Mouse (Mus musculus): ENCODE results near the gene Dbndd1. TPM values are rescaled to one million over a fixed set of nuclear protein-coding genes. Genes with fewer than 3 reads are reported as not detected.

Dbndd1 gene
- polyA plus RNA-seq (2014; fragmentation: Illumina TruSeq; extraction: RNeasy Lipid Tissue Mini Kit (QIAGEN cat#74804); ENCODE audit: low read depth, low replicate concordance), result not detected

DNA sequence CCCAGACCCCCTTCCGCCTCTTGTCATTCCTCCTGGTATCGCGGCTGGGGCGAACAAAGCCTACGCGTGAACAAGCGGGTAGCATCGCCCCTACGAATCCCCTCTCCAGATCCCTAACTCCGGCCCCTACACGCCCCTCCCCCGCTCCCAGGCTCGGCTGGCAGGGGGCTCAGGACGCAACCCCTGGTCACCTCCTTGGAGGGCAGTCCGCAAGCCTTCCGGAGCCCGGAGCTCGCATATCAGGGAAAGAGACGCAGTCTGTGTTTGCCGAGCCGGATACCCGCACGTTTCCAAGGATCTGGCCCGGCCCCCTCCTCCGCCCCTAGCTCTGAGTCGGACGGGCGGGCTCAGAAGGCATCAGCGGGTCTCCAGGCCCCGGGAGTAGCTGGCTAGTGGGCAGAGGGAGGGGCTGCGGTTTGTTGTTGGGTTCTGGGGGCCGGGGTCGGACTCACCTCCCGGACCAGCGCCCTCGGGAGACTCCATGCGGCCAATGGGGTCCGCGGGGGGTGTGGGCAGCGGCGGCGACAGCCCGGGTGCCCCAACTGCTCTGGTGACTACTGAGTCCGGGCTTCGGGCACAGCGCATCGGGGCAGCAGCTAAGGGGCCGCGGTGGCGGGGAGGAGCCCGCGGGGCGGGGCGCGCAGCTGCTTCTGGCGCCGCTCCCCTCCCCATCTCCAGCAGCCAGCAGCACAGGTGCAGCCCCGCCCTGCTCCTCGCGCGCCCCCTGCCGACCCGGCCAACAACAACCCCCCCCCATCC is at the start of gene Dbndd1:
Dbndd1 (minus strand) TSS at position 683 of the 759 bp plus-strand sequence.

DNA sequence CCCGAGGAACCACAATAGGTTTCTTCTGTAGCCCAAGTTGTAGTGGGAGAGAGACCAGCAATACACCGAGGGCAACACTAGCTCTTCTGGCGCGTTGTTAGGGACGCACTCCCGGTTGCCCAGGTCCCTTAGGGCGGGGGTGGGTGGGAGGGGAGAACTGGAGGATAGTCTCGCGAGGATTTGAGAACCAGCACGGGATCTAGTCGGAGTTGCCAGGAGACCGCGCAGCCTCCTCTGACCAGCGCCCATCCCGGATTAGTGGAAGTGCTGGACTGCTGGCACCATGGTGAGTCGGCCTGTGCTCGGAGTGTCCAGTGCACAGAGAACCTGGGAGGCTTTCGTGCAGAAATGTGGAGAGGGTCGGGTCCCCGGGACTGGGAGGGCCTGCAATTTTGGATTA is 3.4 kb upstream of the Dbndd1 start, which contains the start of gene Gas8:
Gas8 (plus strand) TSS at position 168 of the 400 bp plus-strand sequence.

DNA sequence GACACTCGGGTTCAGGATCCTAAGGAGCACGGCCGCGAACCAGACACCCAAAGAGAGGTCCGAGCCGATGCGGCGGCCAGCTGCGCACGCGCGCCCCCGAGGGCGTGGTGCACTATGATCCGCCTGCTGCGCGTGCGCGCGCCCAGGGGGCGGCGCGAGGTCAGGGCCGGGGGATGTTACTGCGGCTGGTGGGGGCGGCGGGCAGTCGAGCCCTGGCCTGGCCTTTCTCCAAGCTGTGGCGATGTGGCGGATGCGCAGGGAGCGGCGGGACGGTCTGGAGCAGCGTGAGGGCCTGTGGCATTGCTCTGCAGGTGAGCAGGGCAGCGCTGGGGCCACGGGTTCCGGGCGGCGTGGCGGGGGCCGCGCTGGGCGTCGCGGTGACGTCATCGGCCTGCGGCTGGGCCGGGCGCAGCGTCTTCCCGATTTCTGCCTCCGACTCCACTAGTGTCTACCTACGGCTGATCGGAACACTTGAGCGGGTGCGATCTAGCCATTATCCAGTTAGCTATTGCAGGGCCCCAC is 37.5 kb downstream of the Dbndd1 start, which contains the start of gene Afg3l1:
Afg3l1 (plus strand) TSS at position 167 of the 522 bp plus-strand sequence.

Other genes starting within 250 kb of the Dbndd1 start
- gene Fanca, start 196.9 kb downstream of the Dbndd1 start, polyA plus RNA-seq (2014; fragmentation: Illumina TruSeq; extraction: RNeasy Lipid Tissue Mini Kit (QIAGEN cat#74804); ENCODE audit: low read depth, low replicate concordance), result 3.1 TPM
- gene Spire2, start 182.8 kb downstream of the Dbndd1 start, polyA plus RNA-seq (2014; fragmentation: Illumina TruSeq; extraction: RNeasy Lipid Tissue Mini Kit (QIAGEN cat#74804); ENCODE audit: low read depth, low replicate concordance), result not detected
- 164 TPM for gene Tcf25, start 141.7 kb downstream of the Dbndd1 start, polyA plus RNA-seq (2014; fragmentation: Illumina TruSeq; extraction: RNeasy Lipid Tissue Mini Kit (QIAGEN cat#74804); ENCODE audit: low read depth, low replicate concordance)
- not detected for gene Mc1r, start 108.4 kb downstream of the Dbndd1 start, polyA plus RNA-seq (2014; fragmentation: Illumina TruSeq; extraction: RNeasy Lipid Tissue Mini Kit (QIAGEN cat#74804); ENCODE audit: low read depth, low replicate concordance)
- gene Tubb3, start 104.0 kb downstream of the Dbndd1 start, polyA plus RNA-seq (2014; fragmentation: Illumina TruSeq; extraction: RNeasy Lipid Tissue Mini Kit (QIAGEN cat#74804); ENCODE audit: low read depth, low replicate concordance), result 1.1 TPM
- 50.7 TPM for gene Def8, start 91.9 kb downstream of the Dbndd1 start, polyA plus RNA-seq (2014; fragmentation: Illumina TruSeq; extraction: RNeasy Lipid Tissue Mini Kit (QIAGEN cat#74804); ENCODE audit: low read depth, low replicate concordance)
- gene Afg3l1, start 37.6 kb downstream of the Dbndd1 start, polyA plus RNA-seq (2014; fragmentation: Illumina TruSeq; extraction: RNeasy Lipid Tissue Mini Kit (QIAGEN cat#74804); ENCODE audit: low read depth, low replicate concordance), result 36.9 TPM
- gene Gas8, start 3.4 kb upstream of the Dbndd1 start, polyA plus RNA-seq (2014; fragmentation: Illumina TruSeq; extraction: RNeasy Lipid Tissue Mini Kit (QIAGEN cat#74804); ENCODE audit: low read depth, low replicate concordance), result 6.7 TPM
- gene Rhou, start 138.5 kb upstream of the Dbndd1 start, polyA plus RNA-seq (2014; fragmentation: Illumina TruSeq; extraction: RNeasy Lipid Tissue Mini Kit (QIAGEN cat#74804); ENCODE audit: low read depth, low replicate concordance), result 5.7 TPM